Mouse (Mus musculus) myocyte (in vitro differentiated cells): ENCODE measurements around the gene Asb6.

Experiments
- CEBPB ChIP-seq: IDR thresholded peaks from 2 replicates; pipeline ENCODE4 v1.6.1; 2011; ENCODE audit warnings: mild to moderate bottlenecking, moderate library complexity; ENCODE audit not compliant: poor library complexity, insufficient read depth, severe bottlenecking
- MAX ChIP-seq: IDR thresholded peaks from one replicate; pipeline ENCODE4 v1.6.1; 2011; ENCODE audit warnings: low read depth, mild to moderate bottlenecking, control low read depth
- MYOD1 ChIP-seq, 3 experiments: IDR thresholded peaks; one replicate each; pipeline ENCODE4 v1.6.1; 2011; ENCODE audit warnings: control low read depth in 2 of 3, low read depth in 2 of 3, mild to moderate bottlenecking in 2 of 3, moderate library complexity in 1 of 3; ENCODE audit not compliant: insufficient read length in 2 of 3, control insufficient read depth in 1 of 3
- POLR2A ChIP-seq: IDR thresholded peaks from one replicate; pipeline ENCODE4 v1.6.1; 2011; ENCODE audit warnings: low read depth, mild to moderate bottlenecking, control low read depth, moderate library complexity; ENCODE audit not compliant: insufficient read length
- POLR2AphosphoS2 ChIP-seq: IDR thresholded peaks from one replicate; pipeline ENCODE4 v1.6.1; 2011; ENCODE audit warnings: low read depth, control low read depth; ENCODE audit not compliant: insufficient read length
- TCF12 ChIP-seq: IDR thresholded peaks from one replicate; pipeline ENCODE4 v1.6.1; 2011; ENCODE audit warnings: mild to moderate bottlenecking, control low read depth; ENCODE audit not compliant: poor library complexity, insufficient read depth, severe bottlenecking
- TCF3 ChIP-seq: IDR thresholded peaks from one replicate; pipeline ENCODE4 v1.6.1; 2011; ENCODE audit warnings: low read depth, control low read depth; ENCODE audit not compliant: insufficient read length
- USF1 ChIP-seq: IDR thresholded peaks from one replicate; pipeline ENCODE4 v1.6.1; 2011; ENCODE audit warnings: low read depth, mild to moderate bottlenecking, control low read depth, moderate library complexity

GRCm38 (mm10) chr2:30875621-30876432 is 45.7 kb upstream of the Asb6 start:
- TF ChIP-seq TCF12 (no peak), USF1 (no peak), POLR2A (no peak), MAX (no peak), POLR2AphosphoS2 (no peak), CEBPB (no peak), MYOD1 (IDR thresholded peaks at IDR 0.05; ENCODE audit: control insufficient read depth in 1 of 3, insufficient read length in 2 of 3, low read depth in 2 of 3) (no peak), TCF3 (no peak)
